Mouse (Mus musculus) spleen, adult 2 months (tissue): ENCODE results near the gene Rab37.

Experiments used
- CTCF ChIP-seq: fragments of 200-500 bp; IDR thresholded peaks from 2 replicates; pipeline ENCODE4 v1.5.1; 2011; ENCODE audit warnings: mild to moderate bottlenecking, inconsistent platforms; ENCODE audit not compliant: insufficient read depth, insufficient read length, insufficient replicate concordance; ENCODE audit errors: extremely low read depth
- POLR2A ChIP-seq: fragments of 200-500 bp; IDR thresholded peaks from 2 replicates; pipeline ENCODE4 v1.6.1; 2011; ENCODE audit warnings: low read depth, low read length, inconsistent platforms

DNA sequence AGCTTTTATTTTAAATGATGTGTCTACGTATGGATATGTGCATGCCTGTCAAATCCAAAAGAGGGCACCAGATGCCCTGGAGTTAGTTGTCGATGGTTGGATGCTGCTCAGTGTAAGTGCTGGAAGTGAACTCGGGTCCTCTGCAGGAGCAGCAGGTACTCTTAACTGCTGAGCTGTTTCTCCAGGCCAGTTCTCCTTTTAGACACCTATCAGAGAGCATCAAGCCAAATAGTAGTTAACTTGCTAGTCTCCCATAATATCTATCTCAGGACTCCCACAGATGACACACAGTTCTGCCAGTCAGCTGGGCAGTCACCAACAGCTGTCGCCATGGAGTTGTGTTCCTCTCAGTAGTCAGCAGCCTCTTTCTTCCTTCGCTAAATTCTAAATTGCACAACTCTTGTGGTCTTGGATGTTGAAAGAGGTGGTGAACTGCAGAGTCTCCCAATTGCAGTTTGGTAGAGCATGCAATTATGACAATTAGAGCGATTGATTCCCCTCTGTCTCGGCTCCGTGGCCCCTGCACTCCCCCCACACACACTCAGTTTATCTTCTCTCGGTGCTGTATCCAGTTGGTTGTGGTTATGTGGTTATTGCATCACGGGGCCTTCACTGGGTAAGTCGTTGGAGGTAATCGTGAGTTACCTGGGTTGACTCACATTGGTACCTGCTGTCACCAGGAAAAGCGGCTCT is 97.5 kb downstream of the Rab37 start:
- TF ChIP-seq POLR2A (no peak), CTCF (no peak)
